Mouse (Mus musculus): Measurements from ENCODE around the gene Grin2c. TPM values are rescaled to one million over a fixed set of nuclear protein-coding genes. Genes with fewer than 3 reads are reported as not detected.

Gene Grin2c
- polyA plus RNA-seq, 1 experiment, result 0.33 TPM

DNA sequence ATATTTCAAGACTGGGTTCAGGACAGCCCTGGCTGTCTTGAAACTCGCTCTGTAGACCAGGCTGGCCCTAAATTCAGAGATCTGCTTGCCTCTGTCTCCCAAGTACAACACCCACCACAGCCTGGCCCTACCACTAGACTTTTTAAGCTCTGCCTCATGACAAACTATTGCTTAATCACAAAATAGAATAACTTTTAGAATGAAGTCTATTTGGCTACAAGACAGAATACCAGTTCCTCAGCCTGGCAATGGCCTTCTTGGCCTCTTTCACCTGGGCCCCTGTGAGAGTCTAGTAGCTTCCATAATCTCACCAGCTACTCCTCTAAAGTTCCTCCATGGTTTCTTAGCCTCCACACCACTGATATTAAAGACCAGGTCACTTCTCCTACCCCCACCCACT lies 23.3 kb upstream of the Grin2c start:
- H3K27ac ChIP-seq (ENCODE audit: insufficient read depth, low read depth, low read length), result no peak overlapping the region
- H3K4me1 ChIP-seq (ENCODE audit: control insufficient read depth, insufficient read depth, insufficient read length, low read length), result peaks cover 11% of the 10 kb centered on the region; the same call in 1 of the 2 replicates
- H3K36me3 ChIP-seq (ENCODE audit: control insufficient read depth, insufficient read depth, low read length), result no peaks in the 10 kb centered on the region
- WGBS, result 86% methylated on average over 1 of the region's 1 CpGs
- no peaks in the 10 kb centered on the region for H3K27me3 ChIP-seq (ENCODE audit: control insufficient read depth, insufficient read depth, low read length)
- TF ChIP-seq CTCF (IDR thresholded peaks at IDR 0.05; ENCODE audit: extremely low read depth, insufficient read length, insufficient replicate concordance, low read depth, low read length) (no peak), POLR2A (IDR thresholded peaks at IDR 0.05; ENCODE audit: low read depth, low read length) (no peak)
- no peak overlapping the region for H3K4me3 ChIP-seq (ENCODE audit: low read depth, low read length)

DNA sequence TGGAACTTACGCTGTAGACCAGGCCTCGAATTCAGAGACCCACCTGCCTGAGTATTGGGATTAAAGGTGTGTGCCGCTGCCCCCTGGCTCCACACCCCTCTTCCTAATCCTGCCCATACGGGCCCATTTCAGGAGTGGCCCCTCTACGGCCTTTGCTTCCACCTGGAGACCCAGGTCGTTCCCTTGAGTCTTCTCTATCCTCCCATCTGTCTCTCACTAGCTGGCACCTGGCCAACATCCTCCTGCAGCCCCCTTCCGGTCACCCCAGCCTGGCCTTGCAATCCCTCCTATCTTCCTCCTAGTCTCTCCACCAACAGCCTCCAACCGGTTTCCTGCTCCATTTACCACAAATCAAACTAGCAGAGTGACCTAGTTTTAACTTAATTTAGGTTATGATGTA lies 22.8 kb upstream of the Grin2c start:
- TF ChIP-seq POLR2A (IDR thresholded peaks at IDR 0.05; ENCODE audit: low read depth, low read length), result no peak
- no peak for TF ChIP-seq CTCF (IDR thresholded peaks at IDR 0.05; ENCODE audit: extremely low read depth, insufficient read length, insufficient replicate concordance, low read depth, low read length)
- Histone ChIP-seq H3K27ac (ENCODE audit: insufficient read depth, low read depth, low read length) (no peak overlapping the region), H3K4me1 (ENCODE audit: control insufficient read depth, insufficient read depth, insufficient read length, low read length) (peaks cover 11% of the 10 kb centered on the region; the same call in 1 of the 2 replicates), H3K27me3 (ENCODE audit: control insufficient read depth, insufficient read depth, low read length) (no peaks in the 10 kb centered on the region), H3K4me3 (ENCODE audit: low read depth, low read length) (no peak overlapping the region), H3K36me3 (ENCODE audit: control insufficient read depth, insufficient read depth, low read length) (no peaks in the 10 kb centered on the region)
- 79% methylated on average over 8 of the region's 8 CpGs for WGBS

DNA sequence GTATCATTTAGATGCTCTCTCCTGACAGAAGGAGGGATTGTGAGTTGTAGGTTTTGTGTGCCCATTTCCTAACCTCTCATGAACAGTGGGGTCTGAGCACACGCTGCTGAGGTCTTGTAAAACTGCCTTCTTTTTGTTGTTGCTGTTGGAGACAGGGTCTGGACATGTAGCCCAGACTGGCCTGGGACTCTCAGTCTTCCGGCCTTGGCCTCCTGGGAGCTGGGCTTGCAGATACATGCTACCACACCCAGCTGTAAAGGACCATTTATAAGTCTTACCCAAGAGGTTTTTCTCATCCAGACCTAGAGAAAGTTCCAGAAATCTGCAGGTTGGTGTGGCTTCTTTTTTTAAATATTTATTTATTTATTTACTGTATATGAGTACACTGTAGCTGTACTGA lies 21.3 kb upstream of the Grin2c start:
- Histone ChIP-seq H3K36me3 (ENCODE audit: control insufficient read depth, insufficient read depth, low read length) (no peaks in the 10 kb centered on the region), H3K27ac (ENCODE audit: insufficient read depth, low read depth, low read length) (no peak overlapping the region), H3K4me1 (ENCODE audit: control insufficient read depth, insufficient read depth, insufficient read length, low read length) (peaks cover 11% of the 10 kb centered on the region; the same call in 1 of the 2 replicates), H3K27me3 (ENCODE audit: control insufficient read depth, insufficient read depth, low read length) (no peaks in the 10 kb centered on the region), H3K4me3 (ENCODE audit: low read depth, low read length) (no peak overlapping the region)
- TF ChIP-seq POLR2A (IDR thresholded peaks at IDR 0.05; ENCODE audit: low read depth, low read length) (no peak), CTCF (IDR thresholded peaks at IDR 0.05; ENCODE audit: extremely low read depth, insufficient read length, insufficient replicate concordance, low read depth, low read length) (no peak)
- WGBS, result 92% methylated on average over 2 of the region's 2 CpGs

DNA sequence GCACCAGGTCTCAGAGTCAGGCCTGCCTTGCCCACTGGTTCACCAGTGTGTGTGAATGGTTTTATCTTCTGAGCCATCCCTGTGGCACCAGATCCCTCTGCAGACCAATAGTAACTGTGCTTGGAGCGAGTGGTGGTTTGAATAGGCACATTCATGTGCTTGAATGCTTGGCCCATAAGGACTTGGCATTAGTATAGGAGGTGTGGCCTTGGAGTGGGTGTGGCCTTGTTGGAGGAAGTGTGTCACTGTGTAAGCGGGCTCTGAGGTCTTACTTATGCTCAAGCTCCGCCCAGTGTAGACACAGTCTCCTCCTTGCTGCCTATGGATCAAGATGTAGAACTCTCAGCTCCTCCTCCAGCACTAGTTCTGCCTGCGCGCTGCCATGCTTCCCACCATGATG lies 20.3 kb upstream of the Grin2c start:
- 80% methylated on average over 5 of the region's 5 CpGs for WGBS
- TF ChIP-seq POLR2A (IDR thresholded peaks at IDR 0.05; ENCODE audit: low read depth, low read length) (no peak), CTCF (IDR thresholded peaks at IDR 0.05; ENCODE audit: extremely low read depth, insufficient read length, insufficient replicate concordance, low read depth, low read length) (no peak)
- Histone ChIP-seq H3K4me1 (ENCODE audit: control insufficient read depth, insufficient read depth, insufficient read length, low read length) (peaks cover 5% of the 10 kb centered on the region; the same call in 1 of the 2 replicates), H3K27me3 (ENCODE audit: control insufficient read depth, insufficient read depth, low read length) (no peaks in the 10 kb centered on the region), H3K36me3 (ENCODE audit: control insufficient read depth, insufficient read depth, low read length) (no peaks in the 10 kb centered on the region), H3K4me3 (ENCODE audit: low read depth, low read length) (no peak overlapping the region), H3K27ac (ENCODE audit: insufficient read depth, low read depth, low read length) (no peak overlapping the region)

DNA sequence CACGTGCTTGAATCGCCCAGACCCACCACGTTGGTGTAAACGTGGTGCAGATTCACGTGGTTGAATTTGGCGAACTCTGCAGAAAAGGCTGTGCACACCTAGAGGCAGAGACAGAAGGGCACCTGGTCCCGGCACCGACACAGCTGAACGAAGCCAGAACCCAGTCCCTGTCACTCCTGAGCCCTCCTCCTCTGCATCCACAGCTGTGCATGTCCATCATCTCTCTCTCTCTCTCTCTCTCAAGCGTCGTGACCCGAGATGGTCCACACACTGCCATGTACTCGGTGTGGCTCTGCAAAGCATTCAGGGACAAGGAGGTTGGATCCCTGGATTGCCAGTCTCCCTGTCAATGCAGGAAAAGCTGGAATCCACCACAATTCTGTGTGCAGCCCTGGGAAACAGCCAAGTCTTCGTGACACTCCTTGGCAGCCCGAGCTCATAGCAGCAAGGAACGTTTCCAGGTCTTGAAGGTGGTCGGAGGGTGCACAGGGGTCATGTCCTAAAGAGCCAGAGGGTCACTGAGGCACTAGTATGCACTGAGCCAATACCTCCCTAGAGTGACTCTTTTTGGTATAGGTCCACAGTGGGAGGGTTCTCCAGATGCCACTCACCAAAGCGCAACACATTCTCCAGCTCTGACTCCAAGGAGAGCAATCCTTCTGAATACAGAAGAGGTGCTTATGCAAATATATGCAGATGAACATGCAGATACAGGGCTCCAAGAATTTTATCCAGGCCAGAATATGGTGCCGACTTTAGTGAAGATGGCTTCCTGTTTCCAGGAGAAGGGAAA lies 19.4 kb upstream of the Grin2c start:
- Histone ChIP-seq H3K4me3 (ENCODE audit: low read depth, low read length) (no peak overlapping the region), H3K36me3 (ENCODE audit: control insufficient read depth, insufficient read depth, low read length) (no peaks in the 10 kb centered on the region), H3K27ac (ENCODE audit: insufficient read depth, low read depth, low read length) (no peak overlapping the region), H3K27me3 (ENCODE audit: control insufficient read depth, insufficient read depth, low read length) (no peaks in the 10 kb centered on the region), H3K4me1 (ENCODE audit: control insufficient read depth, insufficient read depth, insufficient read length, low read length) (0 out of 2 replicates have a peak, but pooled peaks cover 3% of the 10 kb centered on the region)
- WGBS, result 83% methylated on average over 19 of the region's 19 CpGs
- no peak for TF ChIP-seq POLR2A (IDR thresholded peaks at IDR 0.05; ENCODE audit: low read depth, low read length)
- no peak for TF ChIP-seq CTCF (IDR thresholded peaks at IDR 0.05; ENCODE audit: extremely low read depth, insufficient read length, insufficient replicate concordance, low read depth, low read length)

DNA sequence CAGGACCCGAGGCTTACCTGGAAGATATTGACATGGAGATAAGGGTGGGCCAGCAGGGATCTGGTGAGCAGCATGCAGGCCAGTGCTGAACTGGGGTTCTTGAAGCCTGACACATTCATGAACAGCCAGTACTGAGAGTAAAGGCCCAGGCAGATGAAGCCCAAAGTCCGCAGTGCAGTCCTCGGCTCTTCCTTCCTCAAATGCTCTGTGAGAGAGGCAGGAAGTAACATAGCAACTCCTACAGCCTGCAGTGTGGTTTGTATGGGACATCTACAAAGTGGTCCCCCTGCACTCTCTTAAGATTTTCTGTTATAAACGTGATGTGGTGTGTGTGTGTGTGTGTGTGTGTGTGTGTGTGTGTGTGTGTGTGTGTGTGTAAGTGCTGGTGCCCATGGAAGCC lies 18.2 kb upstream of the Grin2c start:
- 31% methylated on average over 4 of the region's 4 CpGs for WGBS
- TF ChIP-seq POLR2A (IDR thresholded peaks at IDR 0.05; ENCODE audit: low read depth, low read length) (no peak), CTCF (IDR thresholded peaks at IDR 0.05; ENCODE audit: extremely low read depth, insufficient read length, insufficient replicate concordance, low read depth, low read length) (no peak)
- 0 out of 2 replicates have a peak, but pooled peaks cover 3% of the 10 kb centered on the region for H3K4me1 ChIP-seq (ENCODE audit: control insufficient read depth, insufficient read depth, insufficient read length, low read length)
- H3K36me3 ChIP-seq (ENCODE audit: control insufficient read depth, insufficient read depth, low read length), result no peaks in the 10 kb centered on the region
- no peak overlapping the region for H3K27ac ChIP-seq (ENCODE audit: insufficient read depth, low read depth, low read length)
- no peak overlapping the region for H3K4me3 ChIP-seq (ENCODE audit: low read depth, low read length)
- H3K27me3 ChIP-seq (ENCODE audit: control insufficient read depth, insufficient read depth, low read length), result no peaks in the 10 kb centered on the region

DNA sequence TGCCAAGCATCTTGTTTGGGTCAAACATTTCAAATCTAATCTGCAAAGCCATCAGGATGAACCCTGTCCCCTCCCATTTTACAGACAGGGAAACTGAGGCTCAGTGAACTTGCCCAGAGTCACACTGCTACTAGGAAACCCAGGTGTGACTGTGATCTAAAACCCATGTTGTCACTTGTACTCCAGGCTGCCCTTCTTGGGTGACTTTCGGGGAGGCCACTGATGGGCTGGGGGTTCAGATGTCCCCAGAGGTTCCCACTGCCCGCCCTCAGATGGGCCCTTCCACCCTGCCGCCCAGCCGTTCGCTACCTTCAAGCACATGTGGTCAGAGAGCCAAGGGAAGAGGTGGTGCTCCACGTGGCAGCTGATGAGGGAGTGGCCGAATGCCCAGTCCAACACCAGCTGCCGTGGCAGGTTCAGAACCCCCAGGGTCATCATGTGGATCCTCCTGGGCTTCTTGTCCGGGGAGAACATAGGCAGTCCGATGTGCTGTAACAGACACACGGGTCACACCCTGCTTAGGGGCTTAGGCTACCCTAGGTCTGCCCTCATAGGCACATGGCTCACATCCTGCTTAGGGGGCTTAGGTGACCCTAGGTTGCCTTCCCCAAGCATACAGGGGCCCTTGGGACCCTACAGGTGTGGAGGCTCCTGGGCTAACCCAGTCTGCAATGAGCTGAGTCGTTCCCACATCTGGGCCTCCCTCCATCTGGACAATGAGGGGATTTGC lies 17.0 kb upstream of the Grin2c start:
- Histone ChIP-seq H3K27ac (ENCODE audit: insufficient read depth, low read depth, low read length) (no peak overlapping the region), H3K36me3 (ENCODE audit: control insufficient read depth, insufficient read depth, low read length) (no peaks in the 10 kb centered on the region), H3K4me1 (ENCODE audit: control insufficient read depth, insufficient read depth, insufficient read length, low read length) (0 out of 2 replicates have a peak, but pooled peaks cover 3% of the 10 kb centered on the region), H3K27me3 (ENCODE audit: control insufficient read depth, insufficient read depth, low read length) (no peaks in the 10 kb centered on the region), H3K4me3 (ENCODE audit: low read depth, low read length) (no peak overlapping the region)
- TF ChIP-seq CTCF (IDR thresholded peaks at IDR 0.05; ENCODE audit: extremely low read depth, insufficient read length, insufficient replicate concordance, low read depth, low read length) (no peak), POLR2A (IDR thresholded peaks at IDR 0.05; ENCODE audit: low read depth, low read length) (no peak)
- 82% methylated on average over 12 of the region's 12 CpGs for WGBS

Data from small intestine, adult 2 months (tissue).